Mouse (Mus musculus) adrenal gland, adult 18-20 months (tissue): Measurements from ENCODE around the gene Ppp1r12a. TPM values are rescaled to one million over a fixed set of nuclear protein-coding genes. Genes with fewer than 3 reads are reported as not detected.

Experiments used
- DNase-seq, 2 experiments: peaks; one replicate each; pipeline ENCODE4 v3.0.0; 2021 to 2022; ENCODE audit warnings: low spot score in 2 of 2
- total RNA-seq, 2 experiments: library from RNA; stranded (reverse); gene quantifications; 1 replicate in 1 of 2; 2 replicates in 1 of 2; pipeline ENCODE4 v1.2.3; 2021

Ppp1r12a gene
- total RNA-seq, 2 experiments from 2014 or later, result 95.9 to 109 TPM

- no peak for DNase-seq
Measured at GRCm38 (mm10) chr10:108287438-108287801, 125.4 kb downstream of the Ppp1r12a start.

DNA sequence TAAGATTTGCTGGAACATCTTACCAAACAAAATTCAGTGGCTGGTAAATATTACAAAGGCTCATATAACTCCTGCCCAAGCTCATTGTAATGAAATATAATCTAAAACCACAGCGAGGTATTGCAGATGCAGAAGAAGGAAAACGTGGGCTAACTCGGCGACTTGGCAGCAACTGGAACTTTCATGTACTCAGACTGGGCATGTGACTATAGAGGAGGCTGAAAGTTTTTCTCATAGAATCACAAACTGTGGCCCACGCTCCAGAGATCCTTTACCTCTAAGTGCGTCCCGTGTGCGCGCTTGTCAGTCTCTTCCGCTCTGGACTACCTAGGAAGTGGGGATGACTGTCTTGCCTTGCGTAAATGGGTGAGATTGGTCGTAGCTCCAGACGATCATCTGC, 128.1 kb downstream of the Ppp1r12a start:
- no peak for DNase-seq

- DNase-seq, result no peak
Measured at GRCm38 (mm10) chr10:108291688-108292471, 129.9 kb downstream of the Ppp1r12a start.

- no peak for DNase-seq
Measured at GRCm38 (mm10) chr10:108292651-108293050, 130.7 kb downstream of the Ppp1r12a start.

GRCm38 (mm10) chr10:108293620-108294195, 131.7 kb downstream of the Ppp1r12a start:
- DNase-seq, result no peak

GRCm38 (mm10) chr10:108294766-108295165, 132.8 kb downstream of the Ppp1r12a start:
- no peak for DNase-seq

DNA sequence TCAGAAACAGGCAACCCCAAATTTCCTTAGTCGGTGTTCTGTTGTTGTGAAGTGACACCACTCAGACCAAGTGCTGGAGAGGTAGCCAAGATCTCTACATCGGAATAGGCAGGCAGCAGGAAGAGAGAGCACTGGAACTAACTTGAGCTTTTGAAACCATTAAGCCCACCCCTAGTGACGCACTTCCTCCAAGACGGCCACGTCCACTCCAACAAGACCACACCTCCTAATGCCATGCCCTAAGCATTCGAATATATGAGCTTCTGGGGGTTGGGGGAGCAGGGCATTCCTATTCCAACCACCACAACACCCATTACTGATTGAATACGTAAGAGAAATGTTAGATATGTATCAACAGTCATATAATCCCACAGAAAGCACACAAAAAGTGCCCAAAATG, 134.5 kb downstream of the Ppp1r12a start:
- DNase-seq, result no peak

GRCm38 (mm10) chr10:108298261-108298660, 136.3 kb downstream of the Ppp1r12a start:
- no peak for DNase-seq

- no peak for DNase-seq
Measured at GRCm38 (mm10) chr10:108298841-108299545, 137.0 kb downstream of the Ppp1r12a start.

- DNase-seq, result no peak
Measured at GRCm38 (mm10) chr10:108299828-108300227, 137.8 kb downstream of the Ppp1r12a start.

- DNase-seq, result peak; percentile 78 to 84
Measured at GRCm38 (mm10) chr10:108300843-108301242, 138.8 kb downstream of the Ppp1r12a start.

- DNase-seq, result no peak
Measured at GRCm38 (mm10) chr10:108307772-108308171, 145.8 kb downstream of the Ppp1r12a start.

GRCm38 (mm10) chr10:108310195-108310594, 148.2 kb downstream of the Ppp1r12a start:
- DNase-seq, result no peak

GRCm38 (mm10) chr10:108311396-108311795, 149.4 kb downstream of the Ppp1r12a start:
- DNase-seq, result no peak

DNA sequence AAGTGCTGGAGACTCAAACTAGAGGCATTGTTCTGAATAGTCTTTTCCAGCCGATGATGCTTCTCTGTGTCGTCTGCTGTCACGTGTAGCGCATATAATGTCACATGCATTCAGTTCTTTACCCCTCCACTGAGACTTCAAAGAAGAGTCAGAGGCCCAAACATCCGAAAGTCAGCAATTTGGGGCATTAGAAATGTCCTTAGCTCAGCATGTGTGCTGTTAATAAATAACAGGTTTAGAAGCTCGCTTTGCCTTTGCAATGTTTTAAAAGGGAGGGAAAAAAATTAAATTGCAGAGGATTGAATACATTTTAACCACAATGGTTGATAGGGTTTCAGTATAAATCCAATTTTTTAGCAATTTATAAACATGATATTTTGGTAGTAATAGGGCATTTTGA, 151.9 kb downstream of the Ppp1r12a start:
- no peak for DNase-seq

GRCm38 (mm10) chr10:108314396-108314795, 152.4 kb downstream of the Ppp1r12a start:
- no peak for DNase-seq

DNA sequence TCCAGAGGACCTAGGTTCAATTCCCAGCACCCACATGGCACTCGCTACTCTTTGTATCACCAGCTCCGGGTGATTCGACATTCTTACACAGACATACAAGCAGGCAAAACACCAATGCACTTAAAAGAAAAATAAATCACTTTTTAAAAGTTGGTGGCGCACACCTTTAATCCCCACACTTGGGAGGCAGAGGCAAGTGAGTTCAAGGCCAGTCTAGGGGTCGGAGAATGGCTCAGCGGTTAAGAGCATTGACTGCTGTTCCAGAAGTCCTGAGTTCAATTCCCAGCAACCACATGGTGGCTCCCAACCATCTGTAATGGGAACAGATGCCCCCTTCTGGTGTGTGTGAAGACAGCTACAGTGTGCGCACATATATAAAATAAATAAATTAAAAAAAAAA, 153.2 kb downstream of the Ppp1r12a start:
- no peak for DNase-seq

GRCm38 (mm10) chr10:108328356-108328755, 166.4 kb downstream of the Ppp1r12a start:
- no peak for DNase-seq

DNA sequence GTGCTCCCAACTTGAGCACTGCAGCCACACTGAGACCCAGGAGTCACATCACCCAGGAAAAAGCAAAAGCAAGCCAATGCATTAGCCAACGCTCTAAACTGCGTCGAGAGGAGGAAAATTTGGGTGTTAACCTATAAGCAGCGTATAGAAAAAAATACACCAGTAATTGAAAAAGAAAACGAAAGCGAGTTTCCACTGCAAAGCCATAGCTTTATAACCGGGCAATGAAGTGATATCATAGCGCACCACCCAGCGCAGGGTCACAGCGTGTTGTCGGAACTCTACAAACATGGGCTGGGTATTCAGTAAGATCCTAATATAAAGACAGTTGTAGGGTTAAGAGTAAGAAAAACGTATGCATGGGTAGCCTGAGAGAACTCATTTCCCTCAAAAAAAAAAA, 167.0 kb downstream of the Ppp1r12a start:
- no peak for DNase-seq

GRCm38 (mm10) chr10:108329771-108330170, 167.8 kb downstream of the Ppp1r12a start:
- DNase-seq, result no peak

DNA sequence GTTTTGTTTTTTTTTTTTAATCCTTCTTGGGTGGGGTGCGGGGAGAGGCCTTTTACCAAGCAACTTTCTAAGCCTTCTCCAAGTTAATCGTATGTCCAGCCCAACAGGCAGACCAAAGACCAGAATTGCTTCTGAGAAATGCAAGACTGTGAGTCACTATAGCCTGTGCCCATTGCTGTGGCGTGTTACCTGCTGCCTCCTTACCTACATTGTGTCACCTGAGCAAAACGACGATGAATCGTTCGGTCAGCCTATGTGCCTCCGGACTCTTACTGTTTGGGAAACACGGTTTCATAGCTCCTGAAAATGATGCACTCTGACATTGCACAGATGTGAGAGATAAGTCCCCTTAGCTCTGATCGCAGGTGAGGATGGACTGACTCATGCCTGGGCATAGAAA, 169.0 kb downstream of the Ppp1r12a start:
- no peak for DNase-seq
